Mouse (Mus musculus): ENCODE measurements around the gene Krt34. TPM values are rescaled to one million over a fixed set of nuclear protein-coding genes. Genes with fewer than 3 reads are reported as not detected.

Gene Krt34
- polyA plus RNA-seq, 2 experiments: 0.11 TPM; not detected in 1

DNA sequence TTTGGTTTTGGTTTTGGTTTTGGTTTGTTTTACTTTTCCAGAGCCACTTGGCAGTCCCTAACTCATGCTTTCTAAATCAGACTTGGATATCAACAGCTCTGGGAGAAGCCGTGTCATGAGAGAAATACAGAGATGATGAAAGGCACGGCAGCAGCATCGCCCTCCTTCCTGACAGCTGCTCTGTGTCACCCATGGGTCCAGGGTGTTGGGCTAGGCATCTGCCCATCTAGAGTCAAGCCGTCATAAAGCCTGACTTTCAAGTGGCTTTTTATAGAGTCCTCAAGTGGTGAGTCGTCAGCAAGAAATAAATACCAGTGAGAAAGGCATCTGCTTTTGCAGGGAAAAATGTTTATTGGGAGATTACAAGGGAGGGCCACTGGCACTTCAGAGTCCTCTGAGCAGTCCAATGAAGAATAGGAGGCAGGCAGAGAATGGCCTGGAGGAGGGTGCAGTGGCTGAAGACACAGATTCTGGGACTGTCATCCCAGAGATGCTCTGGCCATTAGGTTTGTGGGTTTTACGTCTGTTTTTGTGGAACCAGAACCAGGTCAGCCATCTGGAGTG is 5.0 kb upstream of the Krt34 start:
- no peak overlapping the region for H3K4me3 ChIP-seq (replicated peaks; ENCODE audit: low read length)
- H3K4me1 ChIP-seq (ENCODE audit: control insufficient read depth, insufficient read depth, low read length): no peaks in the 10 kb centered on the region
- H3K36me3 ChIP-seq (ENCODE audit: control insufficient read depth, insufficient read depth, low read length): no peaks in the 10 kb centered on the region
- H3K4me2 ChIP-seq (replicated peaks; ENCODE audit: low read depth, low read length, severe bottlenecking): no peak overlapping the region
- no peaks in the 10 kb centered on the region for H3K27me3 ChIP-seq (ENCODE audit: control insufficient read depth, insufficient read depth, low read length)
- no peak overlapping the region for H3K9ac ChIP-seq (ENCODE audit: low read depth, low read length, severe bottlenecking)
- ATAC-seq (ENCODE audit: low FRiP score, low read depth) (no peak), DNase-seq (ENCODE audit: low spot score) (no peak)
- TF ChIP-seq POLR2A (IDR thresholded peaks at IDR 0.05; ENCODE audit: borderline replicate concordance, extremely low read depth, insufficient read depth, insufficient read length): no peak
- no peak overlapping the region for H3K27ac ChIP-seq (replicated peaks; ENCODE audit: low read depth, low read length)
- H3K9me3 ChIP-seq (ENCODE audit: control insufficient read depth, low read length): no peaks in the 10 kb centered on the region
- 65% methylated on average over 6 of the region's 6 CpGs for WGBS

DNA sequence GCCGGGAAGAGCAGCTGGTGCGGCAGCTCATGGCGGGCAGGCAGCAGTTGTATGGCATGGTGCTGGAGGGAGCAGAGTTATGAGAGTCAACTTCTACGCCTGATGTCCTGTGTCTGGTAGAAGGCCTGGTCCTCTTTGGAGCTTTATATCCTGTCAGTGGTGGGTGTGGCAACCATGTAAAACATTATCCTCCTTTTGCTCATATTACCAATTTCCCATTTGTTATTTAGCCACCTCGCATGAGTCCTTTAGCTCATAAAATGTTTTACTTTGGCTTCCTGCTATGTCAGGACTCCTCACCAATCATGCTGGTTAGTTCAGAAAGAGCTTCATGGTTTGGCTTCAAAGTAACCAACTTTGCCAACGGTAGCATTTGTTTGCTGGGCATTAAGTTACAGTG is 11.6 kb downstream of the Krt34 start, which contains the start of gene Krt33b:
Gene Krt33b, minus strand, starts transcription at position 101 of the 400 bp plus-strand sequence.
- no peak within 1 kb of the TSS for H3K4me3 ChIP-seq (replicated peaks; ENCODE audit: low read length)
- H3K4me1 ChIP-seq (ENCODE audit: control insufficient read depth, insufficient read depth, low read length): no peaks in the 10 kb centered on the region
- WGBS: 84% methylated on average over 6 of the region's 6 CpGs
- H3K4me2 ChIP-seq (replicated peaks; ENCODE audit: low read depth, low read length, severe bottlenecking): no peak within 1 kb of the TSS
- ATAC-seq (ENCODE audit: low FRiP score, low read depth) (no peak), DNase-seq (ENCODE audit: low spot score) (no peak)
- H3K9me3 ChIP-seq (ENCODE audit: control insufficient read depth, low read length): no peaks in the 10 kb centered on the region
- no peak within 1 kb of the TSS for H3K9ac ChIP-seq (ENCODE audit: low read depth, low read length, severe bottlenecking)
- H3K36me3 ChIP-seq (ENCODE audit: control insufficient read depth, insufficient read depth, low read length): no peaks in the 10 kb centered on the region
- no peak within 1 kb of the TSS for H3K27ac ChIP-seq (replicated peaks; ENCODE audit: low read depth, low read length)
- no peak for TF ChIP-seq POLR2A (IDR thresholded peaks at IDR 0.05; ENCODE audit: borderline replicate concordance, extremely low read depth, insufficient read depth, insufficient read length)
- H3K27me3 ChIP-seq (ENCODE audit: control insufficient read depth, insufficient read depth, low read length): no peaks in the 10 kb centered on the region

DNA sequence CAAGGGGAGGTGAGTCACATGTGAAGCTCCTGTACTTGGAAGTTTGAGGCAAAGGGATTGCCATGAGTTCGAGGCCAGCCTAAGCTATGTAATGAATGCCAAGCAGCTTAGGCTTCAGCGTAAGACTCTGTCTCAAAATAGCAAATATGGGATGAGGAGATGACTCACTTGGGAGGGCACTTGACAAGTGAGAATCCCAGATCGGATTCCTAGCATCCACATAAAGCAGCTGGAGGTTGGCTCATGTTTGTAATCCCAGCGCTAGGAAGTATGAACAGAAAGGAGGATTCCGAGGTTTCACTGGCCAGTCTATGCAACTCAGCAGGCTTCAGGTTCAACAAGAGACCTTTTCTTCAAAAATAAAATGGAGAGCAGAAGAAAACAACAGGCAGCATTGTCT is 19.9 kb downstream of the Krt34 start:
- Histone ChIP-seq H3K9me3 (ENCODE audit: control insufficient read depth, low read length) (no peaks in the 10 kb centered on the region), H3K4me3 (replicated peaks; ENCODE audit: low read length) (no peak overlapping the region), H3K27me3 (ENCODE audit: control insufficient read depth, insufficient read depth, low read length) (no peaks in the 10 kb centered on the region), H3K27ac (replicated peaks; ENCODE audit: low read depth, low read length) (no peak overlapping the region), H3K36me3 (ENCODE audit: control insufficient read depth, insufficient read depth, low read length) (no peaks in the 10 kb centered on the region), H3K4me1 (ENCODE audit: control insufficient read depth, insufficient read depth, low read length) (no peaks in the 10 kb centered on the region), H3K4me2 (replicated peaks; ENCODE audit: low read depth, low read length, severe bottlenecking) (no peak overlapping the region), H3K9ac (ENCODE audit: low read depth, low read length, severe bottlenecking) (no peak overlapping the region)
- DNase-seq (ENCODE audit: low spot score): no peak
- 76% methylated on average over 5 of the region's 5 CpGs for WGBS
- no peak for TF ChIP-seq POLR2A (IDR thresholded peaks at IDR 0.05; ENCODE audit: borderline replicate concordance, extremely low read depth, insufficient read depth, insufficient read length)
- no peak for ATAC-seq (ENCODE audit: low FRiP score, low read depth)

DNA sequence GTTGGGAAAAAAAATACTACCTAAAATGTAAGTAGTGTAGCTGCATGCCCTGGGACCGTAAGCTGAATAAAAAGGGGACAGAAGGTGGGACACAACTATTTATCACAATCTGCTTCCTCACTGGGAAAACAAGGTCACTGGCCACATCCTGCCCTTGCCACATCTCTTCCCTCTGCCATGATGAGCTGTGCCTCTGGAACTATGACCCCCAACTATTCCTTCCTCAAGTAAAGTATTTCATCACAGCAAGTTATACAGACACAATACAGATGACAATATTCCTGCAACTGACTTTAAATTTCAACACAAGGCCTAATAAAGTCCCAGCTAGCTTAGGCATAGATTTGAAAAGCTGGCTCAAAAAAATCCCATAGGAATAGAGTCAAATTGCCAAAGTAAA is 21.9 kb downstream of the Krt34 start:
- DNase-seq (ENCODE audit: low spot score): no peak

DNA sequence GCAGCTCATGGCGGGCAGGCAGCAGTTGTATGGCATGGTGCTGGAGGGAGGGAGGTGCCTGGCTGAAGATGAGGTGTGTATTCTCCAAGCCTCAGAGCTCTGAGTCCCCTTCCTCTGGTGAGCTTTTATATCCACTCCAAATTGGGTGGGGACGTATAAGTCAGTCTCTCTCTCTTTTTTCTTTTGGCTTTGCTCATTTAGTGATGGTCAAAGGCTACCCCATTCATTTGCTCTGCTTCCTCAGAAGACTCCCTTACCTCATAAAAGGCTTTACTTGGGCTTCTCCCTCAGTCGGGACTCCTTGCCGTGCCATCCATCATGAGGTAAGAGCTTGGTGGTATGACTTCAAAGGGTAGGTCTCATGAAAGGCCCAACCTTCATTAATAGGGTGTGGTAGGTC is 25.2 kb downstream of the Krt34 start, which contains the start of gene Krt33a:
Gene Krt33a, minus strand, starts transcription at position 101 of the 400 bp plus-strand sequence.
- no peak for DNase-seq (ENCODE audit: low spot score)
- H3K27ac ChIP-seq (replicated peaks; ENCODE audit: low read depth, low read length): no peak within 1 kb of the TSS

More for the DNA sequence above, 21.9 kb downstream of the Krt34 start:
- Histone ChIP-seq H3K4me2 (replicated peaks; ENCODE audit: low read depth, low read length, severe bottlenecking) (no peak overlapping the region), H3K4me1 (ENCODE audit: control insufficient read depth, insufficient read depth, low read length) (no peaks in the 10 kb centered on the region), H3K9me3 (ENCODE audit: control insufficient read depth, low read length) (no peaks in the 10 kb centered on the region), H3K27ac (replicated peaks; ENCODE audit: low read depth, low read length) (no peak overlapping the region), H3K36me3 (ENCODE audit: control insufficient read depth, insufficient read depth, low read length) (no peaks in the 10 kb centered on the region), H3K27me3 (ENCODE audit: control insufficient read depth, insufficient read depth, low read length) (no peaks in the 10 kb centered on the region), H3K9ac (ENCODE audit: low read depth, low read length, severe bottlenecking) (no peak overlapping the region), H3K4me3 (replicated peaks; ENCODE audit: low read length) (no peak overlapping the region)
- no peak for ATAC-seq (ENCODE audit: low FRiP score, low read depth)
- 91% methylated on average over 1 of the region's 1 CpGs for whole genome bisulfite sequencing
- no peak for TF ChIP-seq POLR2A (IDR thresholded peaks at IDR 0.05; ENCODE audit: borderline replicate concordance, extremely low read depth, insufficient read depth, insufficient read length)

More for the DNA sequence above, 25.2 kb downstream of the Krt34 start, which contains the start of gene Krt33a:
- H3K4me1 ChIP-seq (ENCODE audit: control insufficient read depth, insufficient read depth, low read length): no peaks in the 10 kb centered on the region
- no peak for TF ChIP-seq POLR2A (IDR thresholded peaks at IDR 0.05; ENCODE audit: borderline replicate concordance, extremely low read depth, insufficient read depth, insufficient read length)
- H3K27me3 ChIP-seq (ENCODE audit: control insufficient read depth, insufficient read depth, low read length): no peaks in the 10 kb centered on the region
- 51% methylated on average over 4 of the region's 4 CpGs for WGBS
- no peak for ATAC-seq (ENCODE audit: low FRiP score, low read depth)
- no peaks in the 10 kb centered on the region for H3K9me3 ChIP-seq (ENCODE audit: control insufficient read depth, low read length)
- no peaks in the 10 kb centered on the region for H3K36me3 ChIP-seq (ENCODE audit: control insufficient read depth, insufficient read depth, low read length)
- no peak within 1 kb of the TSS for H3K9ac ChIP-seq (ENCODE audit: low read depth, low read length, severe bottlenecking)
- H3K4me3 ChIP-seq (replicated peaks; ENCODE audit: low read length): no peak within 1 kb of the TSS
- no peak within 1 kb of the TSS for H3K4me2 ChIP-seq (replicated peaks; ENCODE audit: low read depth, low read length, severe bottlenecking)

All from limb, embryonic 14.5 days (tissue).